Mouse (Mus musculus) midbrain, embryonic 16.5 days (tissue): Measurements from ENCODE around the gene BC005537. TPM values are rescaled to one million over a fixed set of nuclear protein-coding genes. Genes with fewer than 3 reads are reported as not detected.
A peak's percentile ranks its signal among the peaks of the same experiment; 100 is the strongest.
"Not testable (repeated sequence)": the region's sequence is repeated elsewhere in the genome, so short reads cannot be mapped to it uniquely, and the experiment has no call there.

Experiments used
- ATAC-seq: fragments of 200-750 bp; cut with Nextera tagmentation; 2 replicates; pipeline ENCODE4 v1.8.0; 2017; ENCODE audit warnings: moderate TSS enrichment
- H3K27ac ChIP-seq: fragments of 300-500 bp; sonication (generic); 2 replicates; pipeline ENCODE4 v1.5.1; 2014; ENCODE audit warnings: mild to moderate bottlenecking, low read length, mixed read lengths
- H3K27me3 ChIP-seq: fragments of 300-500 bp; sonication (generic); 2 replicates; pipeline ENCODE4 v1.6.1; 2014; ENCODE audit warnings: low read depth, low read length, mixed read lengths; ENCODE audit not compliant: control insufficient read depth, insufficient read depth
- H3K36me3 ChIP-seq: fragments of 300-500 bp; sonication (generic); 2 replicates; pipeline ENCODE4 v1.6.1; 2014; ENCODE audit warnings: mild to moderate bottlenecking, low read length, moderate library complexity, mixed read lengths; ENCODE audit not compliant: control insufficient read depth, insufficient read depth
- H3K4me1 ChIP-seq: fragments of 300-500 bp; sonication (generic); 2 replicates; pipeline ENCODE4 v1.6.1; 2014; ENCODE audit warnings: mild to moderate bottlenecking, low read length, mixed read lengths; ENCODE audit not compliant: control insufficient read depth, insufficient read depth
- H3K4me2 ChIP-seq: fragments of 300-500 bp; sonication (generic); 2 replicates; pipeline ENCODE4 v1.6.1; 2014; ENCODE audit warnings: mild to moderate bottlenecking, low read length, mixed read lengths
- H3K4me3 ChIP-seq: fragments of 300-500 bp; sonication (generic); 2 replicates; pipeline ENCODE4 v1.5.1; 2014; ENCODE audit warnings: low read depth, mild to moderate bottlenecking, low read length, moderate library complexity, mixed read lengths
- H3K9ac ChIP-seq: fragments of 300-500 bp; sonication (generic); 2 replicates; pipeline ENCODE4 v1.6.1; 2014; ENCODE audit warnings: low read depth, low read length, mixed read lengths
- H3K9me3 ChIP-seq: fragments of 300-500 bp; sonication (generic); replicated peaks from 2 replicates; pipeline ENCODE4 v1.6.1; 2014; ENCODE audit warnings: mild to moderate bottlenecking, low read length, mixed read lengths; ENCODE audit not compliant: control insufficient read depth, poor library complexity, severe bottlenecking
- WGBS: fragments of 180-500 bp; shearing (Covaris S2); extraction: QIAGEN DNeasy Blood & Tissue Kit; methylation state at CpG from one replicate; pipeline ENCODE4 v1.1.7; 2014; 5-methylcytosine and 5-hydroxymethylcytosine counted together
- polyA plus RNA-seq: library from polyadenylated mRNA; unstranded; fragments of >200 nt; fragmentation: Nextera tagmentation; extraction: Ambion mirVana; gene quantifications from 2 replicates; pipeline ENCODE4 v1.2.1, GENCODE M21; 2015

The BC005537 gene
- polyA plus RNA-seq, 1 experiment from 2014 or later: 19.8 TPM

DNA sequence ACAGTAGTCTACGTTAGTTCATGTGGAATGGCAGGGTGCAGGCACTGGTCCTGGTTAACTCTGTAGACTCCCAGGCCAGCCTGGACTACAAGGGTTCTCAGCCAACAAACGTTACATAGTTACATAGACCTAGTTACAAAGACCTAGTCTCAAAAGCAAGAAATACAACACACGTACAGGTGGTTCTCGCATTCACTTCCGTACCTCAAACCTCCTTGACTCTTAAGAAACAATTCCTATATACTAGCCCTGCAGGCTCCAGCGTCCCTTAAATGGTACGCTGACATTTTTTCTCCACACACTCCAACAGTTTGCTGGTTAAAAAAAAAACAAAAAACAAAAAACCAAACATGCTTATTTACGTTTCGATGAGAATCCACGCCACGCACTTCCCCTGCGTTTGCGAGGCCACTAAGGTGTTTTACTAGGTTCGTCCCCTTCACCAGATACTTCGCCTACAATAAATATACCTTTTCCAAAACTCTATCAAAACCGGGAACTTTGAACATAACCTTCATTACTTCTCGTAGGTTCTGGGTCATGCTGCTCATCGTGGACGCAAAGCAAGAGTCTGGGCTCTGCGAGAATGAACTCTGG is 29.4 kb downstream of the BC005537 start:
- WGBS: 2% methylated on average over 20 of the region's 20 CpGs
- no peak for ATAC-seq

GRCm38 (mm10) chr13:24831353-24832130 is 30.1 kb downstream of the BC005537 start, which contains the start of the genes Acot13 and Tdp2:
Gene Acot13, minus strand, starts transcription at chr13:24831540.
Gene Tdp2, plus strand, starts transcription at chr13:24831679.
- H3K4me1 ChIP-seq: peaks cover 24% of the 10 kb centered on the region
- no peaks in the 10 kb centered on the region for H3K9me3 ChIP-seq
- WGBS: 0% methylated on average over 74 of the region's 90 CpGs
- H3K27me3 ChIP-seq: no peaks in the 10 kb centered on the region
- peak within 1 kb of the TSS; percentile 88 for H3K27ac ChIP-seq
- peak within 1 kb of the TSS; percentile 65 for H3K4me2 ChIP-seq
- H3K9ac ChIP-seq: peak within 1 kb of the TSS; percentile 83
- peak; percentile 97 for ATAC-seq
- H3K4me3 ChIP-seq: peak within 1 kb of the TSS; percentile 61
- no peaks in the 10 kb centered on the region for H3K36me3 ChIP-seq

More for the DNA sequence above, 29.4 kb downstream of the BC005537 start:
- H3K9me3 ChIP-seq: no peaks in the 10 kb centered on the region
- peak overlapping the region; percentile 61 for H3K4me3 ChIP-seq
- peak overlapping the region; percentile 83 for H3K9ac ChIP-seq
- H3K27ac ChIP-seq: peak overlapping the region; percentile 56
- H3K4me1 ChIP-seq: peaks cover 24% of the 10 kb centered on the region
- no peaks in the 10 kb centered on the region for H3K36me3 ChIP-seq
- H3K4me2 ChIP-seq: peak overlapping the region; percentile 65
- no peaks in the 10 kb centered on the region for H3K27me3 ChIP-seq

DNA sequence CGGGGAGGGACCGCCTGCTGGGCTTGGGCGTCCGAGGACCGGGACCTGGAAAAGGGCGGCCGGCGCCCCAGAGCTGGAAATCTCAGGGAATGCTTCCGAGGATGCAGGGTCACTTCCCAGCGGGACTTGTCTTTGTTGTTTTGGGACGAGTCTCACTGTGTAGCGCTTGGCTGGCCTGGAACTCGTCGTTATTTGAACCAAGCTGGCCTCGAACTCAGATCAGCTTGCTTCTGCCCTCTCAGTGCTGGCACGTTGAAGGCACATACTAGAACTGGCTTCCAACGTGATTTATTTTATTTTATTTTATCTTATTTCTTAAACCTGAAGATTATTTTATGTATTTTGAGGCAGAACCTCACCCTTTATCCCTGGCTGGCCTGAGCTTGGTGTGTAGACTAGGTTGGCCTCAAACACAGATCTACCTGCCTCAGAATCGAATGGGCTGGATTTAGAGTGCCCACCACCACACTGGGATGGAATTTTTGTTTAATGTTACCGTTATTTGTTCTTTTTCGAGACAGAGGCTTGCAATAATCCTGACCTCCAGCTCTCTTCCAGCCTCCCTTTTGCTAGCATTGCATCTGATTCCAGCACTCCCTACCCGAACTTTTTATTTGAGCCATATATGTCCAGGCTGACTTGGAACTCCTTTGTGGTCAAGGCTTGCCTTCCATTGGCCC is 30.8 kb downstream of the BC005537 start:
- peaks cover 24% of the 10 kb centered on the region for H3K4me1 ChIP-seq
- no peaks in the 10 kb centered on the region for H3K9me3 ChIP-seq
- no peaks in the 10 kb centered on the region for H3K27me3 ChIP-seq
- H3K4me3 ChIP-seq: peak overlapping the region; percentile 61
- ATAC-seq: peak; percentile 49
- peak overlapping the region; percentile 65 for H3K4me2 ChIP-seq
- peak overlapping the region; percentile 88 for H3K27ac ChIP-seq
- no peaks in the 10 kb centered on the region for H3K36me3 ChIP-seq
- H3K9ac ChIP-seq: peak overlapping the region; percentile 83
- 3% methylated on average over 21 of the region's 21 CpGs for WGBS

DNA sequence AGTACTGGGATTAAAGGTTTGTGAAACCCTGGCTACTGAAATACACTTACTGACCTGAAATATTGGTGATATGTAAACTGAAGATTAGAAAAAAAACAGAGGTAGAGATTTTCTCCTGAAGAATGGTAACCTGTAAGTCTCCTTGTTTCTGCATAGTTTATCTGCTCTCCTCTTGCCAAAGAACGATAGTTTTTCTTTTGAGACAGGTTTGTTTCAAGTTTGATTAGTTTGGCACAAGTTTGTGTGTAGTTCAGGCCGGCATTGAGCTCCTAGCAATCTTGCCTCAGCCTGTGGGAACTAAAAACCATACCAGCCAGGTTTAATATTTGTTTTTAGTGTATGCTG is 31.3 kb downstream of the BC005537 start:
- Histone ChIP-seq H3K4me1 (peaks cover 24% of the 10 kb centered on the region), H3K9ac (peak overlapping the region; percentile 83), H3K27me3 (no peaks in the 10 kb centered on the region), H3K4me2 (peak overlapping the region; percentile 65), H3K27ac (no peak overlapping the region), H3K9me3 (no peaks in the 10 kb centered on the region), H3K36me3 (no peaks in the 10 kb centered on the region), H3K4me3 (peak overlapping the region; percentile 61)
- ATAC-seq: no peak
- 65% methylated on average over 2 of the region's 2 CpGs for WGBS

DNA sequence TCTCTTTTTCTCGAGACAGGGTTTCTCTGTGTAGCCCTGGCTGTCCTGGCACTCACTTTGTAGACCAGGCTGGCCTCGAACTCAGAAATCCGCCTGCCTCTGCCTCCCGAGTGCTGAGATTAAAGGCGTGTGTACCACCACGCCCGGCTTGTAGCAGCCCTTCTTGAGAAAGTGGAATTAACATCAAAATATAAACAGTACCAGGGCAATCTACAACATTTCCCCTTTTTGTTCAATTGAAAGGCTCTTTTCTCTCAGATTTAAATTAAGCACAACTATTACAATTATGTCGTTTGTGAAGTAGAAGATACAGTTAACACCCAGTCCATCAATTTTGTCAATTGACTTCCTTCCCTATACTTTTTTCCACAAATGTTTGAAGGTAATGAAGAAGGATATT is 36.3 kb downstream of the BC005537 start:
- not testable (repeated sequence) for H3K4me2 ChIP-seq, H3K9me3 ChIP-seq, H3K4me3 ChIP-seq, H3K9ac ChIP-seq, H3K27ac ChIP-seq, ATAC-seq, H3K36me3 ChIP-seq, H3K27me3 ChIP-seq
- 93% methylated on average over 8 of the region's 8 CpGs for WGBS
- peaks cover 14% of the 10 kb centered on the region for H3K4me1 ChIP-seq

DNA sequence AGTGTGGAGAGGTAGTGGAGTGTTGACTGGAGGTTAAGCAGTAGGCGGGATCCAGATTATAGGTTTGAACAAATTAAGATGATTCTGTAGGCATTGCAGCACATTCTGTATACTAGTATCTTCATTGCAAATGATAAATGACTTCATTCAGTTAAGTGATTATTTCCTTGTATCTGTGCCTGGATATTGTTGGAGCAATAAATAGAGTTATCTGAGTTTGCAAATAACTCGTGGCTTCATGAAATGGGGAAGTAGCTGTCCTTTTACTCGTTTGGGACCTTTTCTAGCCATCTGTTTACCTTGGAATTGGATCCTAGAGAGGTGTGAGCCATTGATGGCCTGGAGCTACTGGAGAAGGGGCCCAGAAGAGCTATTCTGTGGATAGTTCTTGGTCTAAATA is 38.4 kb downstream of the BC005537 start:
- Histone ChIP-seq H3K9ac (no peak overlapping the region), H3K27me3 (no peaks in the 10 kb centered on the region), H3K4me3 (no peak overlapping the region), H3K4me2 (no peak overlapping the region), H3K27ac (no peak overlapping the region), H3K9me3 (no peaks in the 10 kb centered on the region), H3K36me3 (no peaks in the 10 kb centered on the region), H3K4me1 (0 out of 2 replicates have a peak, but pooled peaks cover 2% of the 10 kb centered on the region)
- no peak for ATAC-seq
- WGBS: 84% methylated on average over 3 of the region's 3 CpGs

GRCm38 (mm10) chr13:24841702-24842101 is 40.2 kb downstream of the BC005537 start:
- Histone ChIP-seq H3K9ac (no peak overlapping the region), H3K9me3 (no peaks in the 10 kb centered on the region), H3K4me3 (no peak overlapping the region), H3K27ac (no peak overlapping the region), H3K4me1 (peaks cover 14% of the 10 kb centered on the region), H3K4me2 (no peak overlapping the region), H3K27me3 (no peaks in the 10 kb centered on the region), H3K36me3 (no peaks in the 10 kb centered on the region)
- WGBS: 95% methylated on average over 3 of the region's 3 CpGs
- no peak for ATAC-seq

DNA sequence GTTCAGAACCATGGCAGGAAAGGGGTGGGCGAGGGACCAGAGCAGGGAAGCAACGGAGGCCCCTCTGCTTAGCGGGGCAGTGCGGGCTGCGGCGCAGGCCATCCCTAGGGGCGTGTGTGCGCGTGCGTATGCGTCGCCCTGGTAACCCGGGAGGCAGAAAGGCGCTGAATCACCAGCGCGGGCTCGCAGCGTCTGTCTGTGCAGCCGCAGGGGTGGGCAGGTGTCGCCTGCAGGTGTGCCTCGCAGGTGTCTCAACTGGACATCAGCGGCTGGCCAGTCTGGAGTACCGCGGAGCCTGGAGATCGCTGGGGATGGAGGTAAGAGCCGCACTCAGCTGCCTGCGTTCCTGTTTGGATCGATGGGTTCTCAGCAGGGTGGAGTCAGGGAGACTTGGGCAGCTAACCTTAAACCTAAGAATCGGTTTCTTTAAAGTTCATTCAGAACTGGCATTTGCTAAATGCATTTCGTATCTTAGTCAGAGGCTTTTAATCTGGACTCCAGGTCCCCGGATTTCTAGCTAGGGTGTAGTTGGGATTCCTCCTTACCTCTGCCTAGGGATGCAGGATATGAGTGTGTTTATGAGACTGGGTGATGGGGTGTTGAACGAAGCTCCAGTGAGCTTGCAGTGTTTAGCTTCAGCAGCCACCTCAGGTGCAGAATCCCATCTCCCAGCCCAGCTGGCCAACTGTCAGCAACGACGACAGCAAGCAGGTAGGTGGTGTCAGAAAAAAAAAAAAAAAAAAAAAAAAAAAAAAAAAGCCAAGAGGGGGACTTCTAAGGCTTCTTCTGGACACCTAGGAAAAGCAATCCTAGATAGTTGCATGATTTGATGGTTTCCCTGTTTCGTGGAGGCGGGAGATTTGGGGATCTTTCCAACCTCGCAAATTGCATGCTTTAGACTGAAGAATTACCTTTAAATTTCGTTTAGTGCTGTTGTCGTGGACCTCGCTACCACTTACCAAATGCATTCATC is 43.8 kb downstream of the BC005537 start, which contains the start of gene D130043K22Rik:
Gene D130043K22Rik (plus strand): TSS at position 153 of the 973 bp plus-strand sequence.
- no peaks in the 10 kb centered on the region for H3K9me3 ChIP-seq
- H3K4me1 ChIP-seq: peaks cover 14% of the 10 kb centered on the region
- peak within 1 kb of the TSS; percentile 55; the same call in 1 of the 2 replicates for H3K27ac ChIP-seq
- H3K4me3 ChIP-seq: peak within 1 kb of the TSS; percentile 60
- no peaks in the 10 kb centered on the region for H3K27me3 ChIP-seq
- 7% methylated on average over 40 of the region's 40 CpGs for WGBS
- H3K9ac ChIP-seq: peak within 1 kb of the TSS; percentile 73
- H3K36me3 ChIP-seq: no peaks in the 10 kb centered on the region
- peak; percentile 97 for ATAC-seq
- peak within 1 kb of the TSS; percentile 78 for H3K4me2 ChIP-seq
